Mouse (Mus musculus) limb, embryonic 11.5 days (tissue): Measurements from ENCODE around the gene Wdr64. TPM values are rescaled to one million over a fixed set of nuclear protein-coding genes. Genes with fewer than 3 reads are reported as not detected.

Experiments
- polyA plus RNA-seq: library from polyadenylated mRNA; unstranded; fragments of >200 nt; fragmentation: Nextera tagmentation; extraction: Ambion mirVana; gene quantifications from 2 replicates; pipeline ENCODE4 v1.2.1, GENCODE M21; 2014

Wdr64 gene
- polyA plus RNA-seq, 1 experiment from 2014 or later, result not detected

Other genes with a start within 250 kb of the Wdr64 start
- 0.16 and 0.33 TPM in 2 replicates for gene Rgs7, start 206.1 kb upstream of the Wdr64 start, polyA plus RNA-seq
- gene Kmo, start 78.2 kb upstream of the Wdr64 start, polyA plus RNA-seq, result 0.16 and 0.20 TPM in 2 replicates
- gene Fh1, start 73.0 kb upstream of the Wdr64 start, polyA plus RNA-seq, result 114 and 118 TPM in 2 replicates
- 10.5 and 11.8 TPM in 2 replicates for gene Opn3, start 5.8 kb upstream of the Wdr64 start, polyA plus RNA-seq
- 3.6 and 5.2 TPM in 2 replicates for gene Chml, start 5.7 kb upstream of the Wdr64 start, polyA plus RNA-seq
- gene Exo1, start 182.0 kb downstream of the Wdr64 start, polyA plus RNA-seq, result 163 and 173 TPM in 2 replicates
- 0.10 TPM in 1 of 2 replicates, not detected in the other for gene Gm38100, start 221.7 kb downstream of the Wdr64 start, polyA plus RNA-seq